Mouse (Mus musculus) cerebellum, adult 2 months (tissue): Measurements from ENCODE around the gene B430306N03Rik. TPM values are rescaled to one million over a fixed set of nuclear protein-coding genes. Genes with fewer than 3 reads are reported as not detected.

Experiments
- DNase-seq, 2 experiments: peaks; one replicate each; pipeline ENCODE4 v3.0.0; 2021
- H3K27ac ChIP-seq: fragments of 200-500 bp; 2 replicates; pipeline ENCODE4 v1.5.1; 2012; ENCODE audit warnings: low read length, control low read depth, inconsistent platforms; ENCODE audit not compliant: insufficient read depth
- H3K27me3 ChIP-seq: fragments of 200-500 bp; 2 replicates; pipeline ENCODE4 v1.6.1; 2012; ENCODE audit warnings: inconsistent platforms, mild to moderate bottlenecking, low read length, moderate library complexity; ENCODE audit not compliant: control insufficient read depth, insufficient read depth
- H3K4me1 ChIP-seq: fragments of 200-500 bp; 2 replicates; pipeline ENCODE4 v1.6.1; 2011; ENCODE audit warnings: low read length; ENCODE audit not compliant: control insufficient read depth, insufficient read depth
- H3K4me3 ChIP-seq: fragments of 200-500 bp; replicated peaks from 2 replicates; pipeline ENCODE3; 2011; ENCODE audit warnings: mild to moderate bottlenecking, low read depth, low read length, control low read depth; ENCODE audit not compliant: insufficient read depth
- CTCF ChIP-seq: fragments of 200-500 bp; IDR thresholded peaks from 2 replicates; pipeline ENCODE4 v1.5.1; 2011; ENCODE audit warnings: low read depth, mild to moderate bottlenecking, control low read depth, low read length, moderate library complexity, borderline replicate concordance; ENCODE audit not compliant: insufficient read depth
- POLR2A ChIP-seq: fragments of 200-500 bp; IDR thresholded peaks from 2 replicates; pipeline ENCODE4 v1.6.1; 2011; ENCODE audit warnings: low read length, control low read depth, borderline replicate concordance; ENCODE audit not compliant: insufficient read depth
- WGBS: fragments of 180-500 bp; shearing (Covaris S2); methylation state at CpG from one replicate; pipeline ENCODE4 v1.1.7; 2018; 5-methylcytosine and 5-hydroxymethylcytosine counted together
- polyA plus RNA-seq: library from polyadenylated mRNA; depleted of rRNA; stranded (reverse); fragments of >200 nt; gene quantifications from 2 replicates; pipeline ENCODE4 v1.2.3, GENCODE M21; 2012

Gene B430306N03Rik
- polyA plus RNA-seq, 1 experiment, result 0.02 TPM

DNA sequence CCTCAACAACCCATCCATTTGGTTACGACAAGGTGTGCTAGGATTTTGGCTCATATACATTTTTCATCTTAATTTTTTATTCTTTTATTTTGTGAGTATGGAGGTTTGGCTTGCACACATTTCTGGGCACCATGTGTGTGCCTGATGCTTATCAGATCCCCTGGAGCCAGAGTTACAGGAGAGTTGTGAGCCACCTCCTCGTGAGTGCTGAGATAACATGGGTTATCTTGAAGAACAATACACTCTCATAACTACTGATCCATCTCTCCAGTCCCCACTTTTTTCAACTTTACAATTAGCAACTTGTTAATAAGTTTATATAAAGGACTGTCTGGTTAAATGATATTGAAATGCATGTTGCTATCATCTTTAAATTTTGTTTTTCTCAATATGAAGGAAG is 5.3 kb downstream of the B430306N03Rik start:
- Histone ChIP-seq H3K4me1 (no peaks in the 10 kb centered on the region), H3K27me3 (no peaks in the 10 kb centered on the region), H3K4me3 (no peak overlapping the region), H3K27ac (no peak overlapping the region)
- 82% methylated on average over 2 of the region's 2 CpGs for WGBS
- no peak for TF ChIP-seq POLR2A
- no peak for TF ChIP-seq CTCF
- no peak for DNase-seq

DNA sequence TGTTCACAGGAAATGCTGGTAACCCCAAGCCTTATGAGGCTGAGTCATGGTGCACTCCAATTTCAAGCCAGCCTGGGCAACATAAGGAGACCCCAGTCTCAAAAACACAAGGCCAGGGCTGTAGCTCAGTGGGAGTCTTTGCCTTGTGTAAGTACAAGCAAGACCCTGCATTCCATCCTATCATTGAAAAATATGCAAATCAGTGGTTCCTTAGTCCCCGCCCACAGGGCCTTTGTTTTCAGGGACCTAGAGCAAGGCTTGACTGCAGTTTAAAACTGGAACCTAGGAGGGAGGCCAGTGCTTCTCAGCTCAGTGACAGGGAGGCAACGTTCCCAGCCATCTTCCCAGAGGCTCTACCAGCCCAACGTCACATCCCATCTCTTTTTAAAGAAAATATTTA is 7.3 kb downstream of the B430306N03Rik start:
- H3K4me1 ChIP-seq, result no peaks in the 10 kb centered on the region
- H3K27me3 ChIP-seq, result no peaks in the 10 kb centered on the region
- WGBS, result 54% methylated on average over 3 of the region's 3 CpGs
- no peak overlapping the region for H3K4me3 ChIP-seq
- TF ChIP-seq POLR2A (no peak), CTCF (no peak)
- DNase-seq, result no peak
- no peak overlapping the region for H3K27ac ChIP-seq

DNA sequence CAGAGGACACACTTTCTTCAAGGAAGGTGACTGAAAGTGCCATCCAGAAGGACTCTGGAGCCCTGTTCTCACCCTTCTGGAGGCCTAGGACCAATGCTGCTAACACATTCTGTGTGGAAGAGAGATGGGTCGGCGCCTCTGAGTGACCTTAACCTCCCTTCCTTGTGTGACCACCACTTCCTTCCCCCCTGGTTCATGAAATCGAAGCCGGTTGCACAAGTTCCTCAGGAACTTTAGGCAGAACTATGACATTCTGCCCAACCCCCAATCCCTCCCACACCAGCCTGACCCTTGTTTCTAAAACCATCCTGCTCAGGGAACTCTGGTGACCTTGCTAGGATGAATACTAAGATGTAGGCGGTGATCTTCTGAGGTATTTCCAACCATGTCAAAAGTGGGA is 8.3 kb downstream of the B430306N03Rik start:
- whole genome bisulfite sequencing, result 93% methylated on average over 5 of the region's 5 CpGs
- Histone ChIP-seq H3K4me1 (no peaks in the 10 kb centered on the region), H3K27ac (no peak overlapping the region), H3K27me3 (no peaks in the 10 kb centered on the region), H3K4me3 (no peak overlapping the region)
- DNase-seq, result no peak
- TF ChIP-seq CTCF (no peak), POLR2A (no peak)

DNA sequence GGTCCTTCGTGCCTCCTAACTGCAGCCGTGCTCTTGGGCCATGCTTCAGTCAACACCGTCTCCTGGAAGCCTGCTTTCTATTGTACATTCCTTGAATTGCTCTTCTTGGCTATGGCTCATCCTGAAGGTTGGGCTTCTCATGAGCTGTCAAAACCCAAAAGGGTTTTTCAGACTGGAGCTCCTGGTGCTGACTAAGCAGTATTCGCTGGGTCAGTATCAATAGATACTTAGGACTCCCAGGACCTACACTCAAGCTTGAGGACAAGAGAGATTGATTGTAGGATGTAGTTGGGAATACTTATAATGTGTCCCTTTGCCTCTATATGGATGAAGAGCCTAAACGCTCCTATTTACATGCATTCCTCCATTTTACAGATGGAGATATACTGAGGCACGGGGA is 9.2 kb downstream of the B430306N03Rik start:
- H3K27ac ChIP-seq, result no peak overlapping the region
- H3K27me3 ChIP-seq, result no peaks in the 10 kb centered on the region
- H3K4me3 ChIP-seq, result no peak overlapping the region
- 92% methylated on average over 6 of the region's 6 CpGs for WGBS
- H3K4me1 ChIP-seq, result no peaks in the 10 kb centered on the region
- TF ChIP-seq CTCF, result no peak
- TF ChIP-seq POLR2A, result no peak
- DNase-seq, result no peak

DNA sequence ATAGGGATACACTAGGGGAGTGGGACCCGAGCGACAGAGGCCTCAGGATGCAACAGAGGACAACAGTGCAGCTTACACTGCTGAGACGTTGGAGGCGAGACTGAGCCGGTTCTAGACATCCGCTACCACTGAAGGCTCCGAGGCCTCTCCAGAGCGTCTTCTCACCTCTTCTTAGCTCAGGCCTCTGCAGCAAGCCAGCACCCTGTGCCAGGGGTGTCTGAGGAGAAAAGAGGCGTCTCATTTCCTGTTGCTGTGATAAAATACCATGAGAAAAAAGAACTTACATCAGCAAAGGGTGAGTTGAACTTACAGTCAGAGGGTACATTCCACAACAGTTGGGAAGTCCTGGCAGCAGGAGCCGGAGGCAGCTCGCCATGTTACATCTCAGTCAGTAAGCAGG is 9.7 kb downstream of the B430306N03Rik start:
- no peaks in the 10 kb centered on the region for H3K4me1 ChIP-seq
- no peak for DNase-seq
- TF ChIP-seq CTCF (no peak), POLR2A (no peak)
- H3K27ac ChIP-seq, result no peak overlapping the region
- 85% methylated on average over 11 of the region's 11 CpGs for WGBS
- no peak overlapping the region for H3K4me3 ChIP-seq
- no peaks in the 10 kb centered on the region for H3K27me3 ChIP-seq

DNA sequence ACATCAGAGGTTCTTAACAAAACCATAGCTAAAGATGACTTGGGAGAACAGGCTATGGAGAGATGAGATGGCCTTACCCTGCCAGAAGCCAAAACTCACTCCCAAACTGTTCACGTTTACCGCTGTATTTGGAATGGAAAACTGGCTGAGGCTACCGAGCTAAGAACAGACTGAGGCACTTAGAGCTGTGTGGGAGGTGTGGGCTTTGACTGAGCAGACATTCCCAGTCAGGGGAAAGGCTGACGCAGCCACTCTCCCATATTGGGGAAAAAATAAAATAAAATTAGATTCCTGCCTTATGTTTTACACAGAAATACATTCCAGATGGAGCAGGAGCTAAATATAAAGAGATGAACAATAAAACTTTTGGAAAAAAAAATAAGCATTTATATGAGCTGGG is 10.7 kb downstream of the B430306N03Rik start:
- H3K27me3 ChIP-seq, result no peaks in the 10 kb centered on the region
- WGBS, result 79% methylated on average over 4 of the region's 4 CpGs
- TF ChIP-seq POLR2A (no peak), CTCF (no peak)

DNA sequence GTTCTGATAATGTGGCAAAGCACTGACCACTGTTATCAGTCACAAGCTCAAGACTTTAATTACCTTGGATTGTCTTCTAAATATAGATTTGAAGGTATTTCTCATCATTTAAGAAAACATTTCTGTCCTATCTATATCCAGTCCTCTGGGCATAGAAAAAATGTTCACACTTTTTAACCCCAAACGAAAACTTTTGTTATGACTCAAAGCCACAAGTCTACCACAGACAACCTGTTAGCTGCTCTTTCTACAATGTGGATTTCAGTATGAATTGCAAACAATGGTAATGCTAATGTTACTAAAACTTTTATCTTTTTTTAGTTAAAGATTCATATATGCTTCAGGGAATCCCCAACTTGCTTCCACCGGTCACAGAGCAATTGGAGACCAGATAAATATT is 16.6 kb downstream of the B430306N03Rik start:
- TF ChIP-seq POLR2A, result no peak
- no peak for TF ChIP-seq CTCF
- WGBS, result 88% methylated on average over 2 of the region's 2 CpGs
- H3K4me3 ChIP-seq, result no peak overlapping the region
- no peak overlapping the region for H3K27ac ChIP-seq
- H3K27me3 ChIP-seq, result no peaks in the 10 kb centered on the region
- H3K4me1 ChIP-seq, result no peaks in the 10 kb centered on the region
- no peak for DNase-seq

More for the DNA sequence above, 10.7 kb downstream of the B430306N03Rik start:
- Histone ChIP-seq H3K27ac (no peak overlapping the region), H3K4me3 (no peak overlapping the region), H3K4me1 (no peaks in the 10 kb centered on the region)
- DNase-seq, result no peak

DNA sequence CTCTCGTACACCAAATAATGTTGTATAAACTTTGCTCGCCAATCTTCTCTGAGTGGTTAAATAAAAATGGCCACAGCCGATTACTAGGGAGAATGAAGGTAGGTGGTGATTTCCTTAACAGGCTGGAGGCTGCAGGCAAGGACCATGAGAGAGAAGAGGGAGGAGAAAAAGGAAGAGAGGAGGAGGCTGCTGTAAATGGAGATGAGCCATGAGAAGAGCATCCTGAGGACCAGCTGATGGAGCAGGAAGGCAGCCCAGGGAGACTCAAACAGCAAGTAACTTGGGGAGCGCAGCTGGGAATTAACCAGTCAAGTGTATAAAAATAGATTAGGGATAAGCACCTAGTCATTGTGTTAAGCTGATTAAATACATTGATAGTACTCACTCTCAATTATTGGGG is 18.2 kb downstream of the B430306N03Rik start:
- Histone ChIP-seq H3K27ac (no peak overlapping the region), H3K4me1 (no peaks in the 10 kb centered on the region), H3K27me3 (no peaks in the 10 kb centered on the region), H3K4me3 (no peak overlapping the region)
- WGBS, result 91% methylated on average over 4 of the region's 4 CpGs
- TF ChIP-seq CTCF (no peak), POLR2A (no peak)
- DNase-seq, result no peak

DNA sequence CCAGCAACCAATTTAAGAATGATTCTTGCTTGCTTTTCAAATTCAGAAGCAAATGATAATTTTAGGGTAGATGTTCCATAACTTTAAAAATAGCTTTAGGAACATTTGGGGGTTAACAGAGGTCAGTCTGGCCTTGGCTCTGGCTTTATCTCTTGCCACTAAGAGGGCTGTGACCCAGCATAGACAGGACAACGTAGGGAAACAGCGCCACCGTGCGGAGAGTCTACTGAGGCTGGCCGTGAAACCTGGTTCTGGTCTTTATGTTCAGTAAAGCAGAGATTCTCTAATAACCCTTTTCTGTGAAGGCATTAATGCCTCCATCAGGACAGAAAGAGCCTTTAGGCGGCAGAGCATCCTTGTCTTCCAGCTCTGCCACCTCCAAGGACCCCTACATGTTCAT is 20.9 kb downstream of the B430306N03Rik start:
- 3% methylated on average over 6 of the region's 6 CpGs for WGBS
- no peaks in the 10 kb centered on the region for H3K27me3 ChIP-seq

More for the DNA sequence above, 20.9 kb downstream of the B430306N03Rik start:
- TF ChIP-seq POLR2A, result no peak
- TF ChIP-seq CTCF, result peak; percentile 71
- no peak overlapping the region for H3K4me3 ChIP-seq
- no peak overlapping the region for H3K27ac ChIP-seq
- peak; percentile 31 to 49 for DNase-seq
- no peaks in the 10 kb centered on the region for H3K4me1 ChIP-seq
